Mouse (Mus musculus): ENCODE results near the gene Slmap. TPM values are rescaled to one million over a fixed set of nuclear protein-coding genes. Genes with fewer than 3 reads are reported as not detected.

Slmap gene
- total and polyA plus RNA-seq, 3 experiments = 32.7 to 283 (median 249) TPM

GRCm38 (mm10) chr14:26515802-26516201 lies 18.9 kb downstream of the Slmap start:
- Histone ChIP-seq H3K36me3 (ENCODE audit: control insufficient read depth, insufficient read depth, low read length) (peaks cover 5% of the 10 kb centered on the region; the same call in 1 of the 2 replicates), H3K9ac (ENCODE audit: low read depth, low read length) (no peak overlapping the region), H3K27ac (no peak overlapping the region), H3K27me3 (ENCODE audit: control insufficient read depth, insufficient read depth, low read length) (no peaks in the 10 kb centered on the region), H3K4me1 (ENCODE audit: control insufficient read depth, insufficient read depth, low read length) (no peaks in the 10 kb centered on the region; the same call in 1 of the 2 replicates), H3K4me3 (no peak overlapping the region), H3K79me2 (replicated peaks; ENCODE audit: control insufficient read depth, insufficient read depth, low read length) (peaks cover 6% of the 10 kb centered on the region)
- no peak for DNase-seq
- no peak for TF ChIP-seq POLR2A (IDR thresholded peaks at IDR 0.05; ENCODE audit: insufficient read depth, low read depth, low read length)
- TF ChIP-seq EP300 (IDR thresholded peaks at IDR 0.05; ENCODE audit: insufficient read depth, low read depth, low read length) = no peak
- TF ChIP-seq CTCF (IDR thresholded peaks at IDR 0.05) = no peak
- WGBS = 63% methylated on average over 9 of the region's 9 CpGs
- intact Hi-C loops (cut with DNase I) = no loop called here

- Histone ChIP-seq H3K27me3 (ENCODE audit: control insufficient read depth, insufficient read depth, low read length) (no peaks in the 10 kb centered on the region), H3K36me3 (ENCODE audit: control insufficient read depth, insufficient read depth, low read length) (peaks cover 6% of the 10 kb centered on the region; the same call in 1 of the 2 replicates), H3K9ac (ENCODE audit: low read depth, low read length) (no peak overlapping the region), H3K4me1 (ENCODE audit: control insufficient read depth, insufficient read depth, low read length) (peaks cover 3% of the 10 kb centered on the region), H3K27ac (no peak overlapping the region), H3K4me3 (no peak overlapping the region), H3K79me2 (replicated peaks; ENCODE audit: control insufficient read depth, insufficient read depth, low read length) (peaks cover 8% of the 10 kb centered on the region)
- no peak for TF ChIP-seq CTCF (IDR thresholded peaks at IDR 0.05)
- no peak for TF ChIP-seq EP300 (IDR thresholded peaks at IDR 0.05; ENCODE audit: insufficient read depth, low read depth, low read length)
- TF ChIP-seq POLR2A (IDR thresholded peaks at IDR 0.05; ENCODE audit: insufficient read depth, low read depth, low read length) = no peak
- intact Hi-C loops (cut with DNase I) = no loop called here
- WGBS = 64% methylated on average over 2 of the region's 2 CpGs
- no peak for DNase-seq
These were observed 24.2 kb downstream of the Slmap start for GRCm38 (mm10) chr14:26510545-26510944.

GRCm38 (mm10) chr14:26508150-26508549 lies 26.6 kb downstream of the Slmap start:
- Histone ChIP-seq H3K9ac (ENCODE audit: low read depth, low read length) (no peak overlapping the region), H3K27ac (no peak overlapping the region), H3K4me3 (no peak overlapping the region), H3K36me3 (ENCODE audit: control insufficient read depth, insufficient read depth, low read length) (peaks cover 6% of the 10 kb centered on the region), H3K4me1 (ENCODE audit: control insufficient read depth, insufficient read depth, low read length) (peaks cover 9% of the 10 kb centered on the region), H3K79me2 (replicated peaks; ENCODE audit: control insufficient read depth, insufficient read depth, low read length) (peaks cover 8% of the 10 kb centered on the region), H3K27me3 (ENCODE audit: control insufficient read depth, insufficient read depth, low read length) (no peaks in the 10 kb centered on the region)
- WGBS = 82% methylated on average over 6 of the region's 6 CpGs
- TF ChIP-seq POLR2A (IDR thresholded peaks at IDR 0.05; ENCODE audit: insufficient read depth, low read depth, low read length) = no peak
- TF ChIP-seq CTCF (IDR thresholded peaks at IDR 0.05) = no peak
- TF ChIP-seq EP300 (IDR thresholded peaks at IDR 0.05; ENCODE audit: insufficient read depth, low read depth, low read length) = no peak
- no peak for DNase-seq
- intact Hi-C loops (cut with DNase I) = no loop called here

- no peak overlapping the region for H3K27ac ChIP-seq
- intact Hi-C loops (cut with DNase I) = no loop called here
- H3K27me3 ChIP-seq (ENCODE audit: control insufficient read depth, insufficient read depth, low read length) = no peaks in the 10 kb centered on the region
- peaks cover 6% of the 10 kb centered on the region for H3K36me3 ChIP-seq (ENCODE audit: control insufficient read depth, insufficient read depth, low read length)
- TF ChIP-seq EP300 (IDR thresholded peaks at IDR 0.05; ENCODE audit: insufficient read depth, low read depth, low read length) (no peak), CTCF (IDR thresholded peaks at IDR 0.05) (no peak), POLR2A (IDR thresholded peaks at IDR 0.05; ENCODE audit: insufficient read depth, low read depth, low read length) (no peak)
- WGBS = 25% methylated on average over 4 of the region's 4 CpGs
- no peak for DNase-seq
- peaks cover 9% of the 10 kb centered on the region for H3K4me1 ChIP-seq (ENCODE audit: control insufficient read depth, insufficient read depth, low read length)
- peaks cover 6% of the 10 kb centered on the region for H3K79me2 ChIP-seq (replicated peaks; ENCODE audit: control insufficient read depth, insufficient read depth, low read length)
- H3K9ac ChIP-seq (ENCODE audit: low read depth, low read length) = no peak overlapping the region
- H3K4me3 ChIP-seq = no peak overlapping the region
These were observed 27.4 kb downstream of the Slmap start for GRCm38 (mm10) chr14:26507361-26507760.

- intact Hi-C loops (cut with DNase I) = no loop called here
- TF ChIP-seq CTCF (IDR thresholded peaks at IDR 0.05) (no peak), EP300 (IDR thresholded peaks at IDR 0.05; ENCODE audit: insufficient read depth, low read depth, low read length) (no peak), POLR2A (IDR thresholded peaks at IDR 0.05; ENCODE audit: insufficient read depth, low read depth, low read length) (no peak)
- no peak overlapping the region for H3K4me3 ChIP-seq
- H3K4me1 ChIP-seq (ENCODE audit: control insufficient read depth, insufficient read depth, low read length) = peaks cover 9% of the 10 kb centered on the region
- no peak overlapping the region for H3K9ac ChIP-seq (ENCODE audit: low read depth, low read length)
- peak overlapping the region; percentile 16; the same call in 1 of the 2 replicates for H3K27ac ChIP-seq
- DNase-seq = no peak
- peaks cover 6% of the 10 kb centered on the region for H3K79me2 ChIP-seq (replicated peaks; ENCODE audit: control insufficient read depth, insufficient read depth, low read length)
- H3K27me3 ChIP-seq (ENCODE audit: control insufficient read depth, insufficient read depth, low read length) = no peaks in the 10 kb centered on the region
- H3K36me3 ChIP-seq (ENCODE audit: control insufficient read depth, insufficient read depth, low read length) = peaks cover 6% of the 10 kb centered on the region
- 72% methylated on average over 4 of the region's 4 CpGs for WGBS
These were observed 30.2 kb downstream of the Slmap start for GRCm38 (mm10) chr14:26504541-26504940.

- H3K27ac ChIP-seq = no peak overlapping the region
- H3K4me3 ChIP-seq = no peak overlapping the region
- intact Hi-C loops (cut with DNase I) = no loop called here
- H3K4me1 ChIP-seq (ENCODE audit: control insufficient read depth, insufficient read depth, low read length) = peaks cover 8% of the 10 kb centered on the region
- DNase-seq = no peak
- no peak overlapping the region for H3K9ac ChIP-seq (ENCODE audit: low read depth, low read length)
- TF ChIP-seq EP300 (IDR thresholded peaks at IDR 0.05; ENCODE audit: insufficient read depth, low read depth, low read length) (no peak), POLR2A (IDR thresholded peaks at IDR 0.05; ENCODE audit: insufficient read depth, low read depth, low read length) (no peak), CTCF (IDR thresholded peaks at IDR 0.05) (no peak)
- peaks cover 6% of the 10 kb centered on the region for H3K79me2 ChIP-seq (replicated peaks; ENCODE audit: control insufficient read depth, insufficient read depth, low read length)
- H3K27me3 ChIP-seq (ENCODE audit: control insufficient read depth, insufficient read depth, low read length) = no peaks in the 10 kb centered on the region
- H3K36me3 ChIP-seq (ENCODE audit: control insufficient read depth, insufficient read depth, low read length) = peaks cover 3% of the 10 kb centered on the region
- 88% methylated on average over 2 of the region's 2 CpGs for WGBS
These were observed 34.4 kb downstream of the Slmap start for GRCm38 (mm10) chr14:26500136-26500933.

All from heart, adult 2 months (tissue).